Mouse (Mus musculus) left cerebral cortex, adult 2 months (tissue): ENCODE results near the gene Crtc1. TPM values are rescaled to one million over a fixed set of nuclear protein-coding genes. Genes with fewer than 3 reads are reported as not detected.

ENCODE experiments used
- DNase-seq, 2 experiments: peaks; one replicate each; pipeline ENCODE4 v3.0.0; 2021 to 2022; ENCODE audit warnings: low spot score in 2 of 2, mixed read lengths in 1 of 2; ENCODE audit errors: extremely low spot score in 1 of 2
- H3K27ac ChIP-seq: fragments of 200-600 bp; 2 replicates; pipeline ENCODE4 v1.8.1; 2022
- H3K4me3 ChIP-seq: fragments of 200-600 bp; 2 replicates; pipeline ENCODE4 v1.8.1; 2022
- CTCF ChIP-seq: fragments of 200-600 bp; IDR thresholded peaks from 2 replicates; pipeline ENCODE4 v1.8.1; 2022; ENCODE audit warnings: antibody characterized with exemption, mild to moderate bottlenecking, moderate library complexity
- intact Hi-C: fragments of 180-260 bp; cut with DNase I; formaldehyde crosslinking; loops from one replicate; pipeline ENCODE4 v1.15.1; 2025
- long read RNA-seq, 2 experiments: library from polyadenylated mRNA; stranded (forward); transcript quantifications; one replicate each; pipeline ENCODE4 v2.0.0; 2021; ENCODE audit warnings: borderline mapping rate in 2 of 2
- total RNA-seq, 2 experiments: library from RNA; stranded (reverse); gene quantifications; 2 replicates each; pipeline ENCODE4 v1.2.3; 2021

Gene Crtc1
- 100 to 1,000 TPM; 134 to 153 TPM for total RNA-seq
- long read RNA-seq, experiment 1, full-length matches to known transcripts, result 174 of 319 reads
- long read RNA-seq, experiment 1, partial matches to known transcripts, result 15 of 319 reads
- long read RNA-seq, experiment 1, other reads (novel, unspliced or antisense), result 130 of 319 reads
- long read RNA-seq, experiment 2, full-length matches to known transcripts, result 151 of 287 reads
- long read RNA-seq, experiment 2, partial matches to known transcripts, result 23 of 287 reads
- long read RNA-seq, experiment 2, other reads (novel, unspliced or antisense), result 113 of 287 reads

DNA sequence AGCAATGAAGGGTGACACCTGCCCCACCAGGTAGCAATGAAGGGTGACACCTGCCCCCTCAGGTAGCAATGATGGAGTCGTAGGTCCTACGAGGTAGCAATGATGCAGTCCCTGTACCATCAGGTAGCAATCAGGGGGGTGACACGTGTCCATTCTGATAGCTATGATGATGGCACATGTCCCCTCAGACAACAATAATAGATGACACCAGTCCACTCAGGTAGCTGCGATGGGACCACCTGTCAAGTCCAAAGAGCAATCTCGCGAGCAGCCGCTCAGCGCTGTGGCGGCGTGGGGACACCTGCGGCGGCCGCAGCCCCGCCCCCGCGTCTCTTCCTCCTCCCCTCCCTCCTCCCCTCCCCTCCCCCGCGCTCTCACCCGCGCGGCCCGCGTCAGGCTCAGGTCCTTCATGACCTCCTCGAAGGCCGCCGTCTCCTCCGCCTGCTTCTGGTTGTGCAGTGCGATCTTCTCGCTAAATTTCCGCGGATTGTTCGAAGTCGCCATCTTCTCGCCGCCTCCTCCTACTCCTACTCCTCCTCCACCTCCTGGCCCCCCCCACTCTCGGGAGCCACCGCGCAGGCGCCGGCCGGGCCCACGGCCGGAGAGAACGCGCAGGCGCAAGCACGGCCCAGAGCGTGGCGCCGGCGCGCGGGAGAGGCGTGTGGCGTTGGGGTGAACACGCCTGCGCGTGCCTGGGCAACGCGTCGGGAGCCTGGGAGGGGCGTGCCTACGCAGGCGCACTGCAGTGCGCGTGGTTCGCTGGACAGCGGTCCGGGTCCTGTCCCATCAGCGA is at the start of gene Crtc1:
Gene Crtc1 (minus strand): TSS at position 525 of the 793 bp plus-strand sequence.
- peak within 1 kb of the TSS; percentile 89 for H3K4me3 ChIP-seq
- TF ChIP-seq CTCF, result no peak
- intact Hi-C loops, result loop anchor here (1.0 kb wide), 1 partner anchor 21 kb away; no protein-coding TSS in a partner anchor
- DNase-seq, result peak; percentile 95 to 97
- H3K27ac ChIP-seq, result peak within 1 kb of the TSS; percentile 80

GRCm38 (mm10) chr8:70488931-70489470 is 49.6 kb upstream of the Crtc1 start:
- no peak overlapping the region for H3K4me3 ChIP-seq
- DNase-seq, result no peak
- no peak for TF ChIP-seq CTCF
- intact Hi-C loops, result no loop called here
- no peak overlapping the region for H3K27ac ChIP-seq

DNA sequence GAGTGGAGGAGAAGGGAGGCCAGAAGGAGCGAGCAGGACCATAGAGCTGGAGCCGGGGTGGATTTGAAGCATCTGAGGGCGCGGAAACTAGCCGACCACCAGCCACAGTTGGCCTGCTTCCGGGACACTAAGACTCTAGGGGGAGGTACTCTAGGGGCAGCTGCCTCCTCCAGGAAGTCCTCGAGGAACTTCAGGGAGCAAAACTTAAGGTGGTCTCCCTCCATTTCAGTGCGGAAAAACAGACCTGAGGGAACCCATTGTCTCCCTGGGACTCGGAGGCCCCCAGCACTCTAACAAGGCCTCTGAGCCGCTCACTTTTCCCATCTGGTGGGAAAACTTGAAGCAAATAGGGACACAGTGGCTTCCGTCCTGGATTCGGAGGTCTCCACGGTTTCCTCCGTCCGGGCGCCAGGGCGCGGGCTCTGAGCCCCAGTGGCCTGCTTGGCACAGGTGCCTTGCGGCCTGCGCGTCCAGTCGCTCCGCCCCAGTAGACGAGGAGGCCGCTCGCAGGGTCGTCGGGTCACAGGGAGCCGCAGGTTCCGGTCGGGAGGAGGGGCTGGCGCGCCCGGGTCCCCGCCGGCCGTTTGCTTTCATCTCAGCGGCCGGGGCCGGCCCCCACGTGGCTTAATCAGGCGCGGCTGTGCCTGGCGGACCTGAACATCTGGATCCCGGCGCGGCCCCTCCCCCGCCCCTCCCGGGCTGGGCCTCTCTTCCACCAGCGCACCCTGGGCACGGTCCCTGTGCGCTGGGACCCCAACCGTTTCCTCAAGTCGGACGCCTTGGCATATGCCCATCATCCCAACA is 48.8 kb upstream of the Crtc1 start:
- TF ChIP-seq CTCF, result no peak
- H3K4me3 ChIP-seq, result peak overlapping the region; percentile 43
- no peak for DNase-seq
- H3K27ac ChIP-seq, result no peak overlapping the region
- intact Hi-C loops, result no loop called here

GRCm38 (mm10) chr8:70486941-70487520 is 47.7 kb upstream of the Crtc1 start, which contains the start of gene Tmem59l:
TSS of gene Tmem59l (minus strand) at chr8:70487358.
- H3K27ac ChIP-seq, result peak within 1 kb of the TSS; percentile 98
- TF ChIP-seq CTCF, result no peak
- DNase-seq, result peak; percentile 65
- intact Hi-C loops, result no loop called here
- peak within 1 kb of the TSS; percentile 83 for H3K4me3 ChIP-seq

DNA sequence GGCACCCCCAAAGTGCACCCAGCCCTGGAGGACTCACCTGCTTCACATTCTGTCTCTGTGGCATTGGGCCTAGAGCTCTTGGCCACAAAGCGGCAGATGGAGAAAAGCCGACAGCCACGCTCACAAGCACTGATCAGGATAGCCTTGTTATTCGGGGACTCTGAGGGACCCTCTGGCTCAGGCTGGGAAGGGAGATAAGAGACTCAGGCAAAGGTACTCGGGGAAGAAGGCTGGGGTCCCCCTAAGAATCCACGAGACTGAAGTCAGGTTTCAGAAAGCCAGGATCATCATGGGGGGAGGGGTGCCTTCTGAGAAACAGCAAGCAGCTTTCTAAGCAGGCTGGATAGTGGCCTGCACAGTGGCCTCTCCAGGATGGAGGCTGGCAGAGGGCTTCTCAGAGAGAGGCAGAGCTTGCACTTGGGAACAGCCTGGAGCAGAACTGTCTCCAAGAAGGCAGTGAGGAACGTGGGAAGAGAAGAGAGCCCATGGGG is 46.9 kb upstream of the Crtc1 start:
- no peak for TF ChIP-seq CTCF
- Histone ChIP-seq H3K27ac (peak overlapping the region; percentile 98), H3K4me3 (peak overlapping the region; percentile 83)
- DNase-seq, result no peak
- intact Hi-C loops, result no loop called here

- intact Hi-C loops, result no loop called here
- no peak for TF ChIP-seq CTCF
Observed at GRCm38 (mm10) chr8:70482943-70483342, 43.6 kb upstream of the Crtc1 start.

DNA sequence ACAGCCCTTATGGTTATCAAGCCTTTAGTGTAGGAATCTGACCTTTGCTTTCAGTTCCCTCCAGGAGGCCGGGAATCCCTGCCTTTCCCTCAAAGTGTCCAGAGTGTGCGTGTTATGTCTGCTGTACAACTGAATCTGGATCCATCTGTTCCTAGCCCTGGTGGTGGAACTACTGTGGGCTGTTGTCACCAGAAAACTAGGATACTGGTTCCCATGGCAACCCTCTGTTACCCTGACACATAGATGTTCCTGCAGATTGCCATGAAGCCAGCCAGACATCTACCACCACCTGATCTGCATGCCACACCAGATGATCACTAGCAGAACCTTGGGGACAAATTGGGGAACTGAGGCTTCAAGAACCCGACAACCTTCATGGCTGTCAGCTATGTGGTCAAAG is 42.5 kb upstream of the Crtc1 start:
- peak in 1 of 2 experiments; percentile 50 for DNase-seq
- peak overlapping the region; percentile 76 for H3K27ac ChIP-seq
- TF ChIP-seq CTCF, result peak; percentile 19
- intact Hi-C loops, result no loop called here
- H3K4me3 ChIP-seq, result no peak overlapping the region

More at GRCm38 (mm10) chr8:70482943-70483342, 43.6 kb upstream of the Crtc1 start:
- no peak overlapping the region for H3K27ac ChIP-seq
- no peak for DNase-seq
- H3K4me3 ChIP-seq, result no peak overlapping the region

- Histone ChIP-seq H3K27ac (no peak overlapping the region), H3K4me3 (peak overlapping the region; percentile 70)
- intact Hi-C loops, result no loop called here
- no peak for TF ChIP-seq CTCF
- DNase-seq, result no peak
Observed at GRCm38 (mm10) chr8:70477269-70477982, 38.0 kb upstream of the Crtc1 start.

GRCm38 (mm10) chr8:70476333-70477268 is 37.2 kb upstream of the Crtc1 start, which contains the start of gene Klhl26:
TSS of gene Klhl26 (minus strand) at chr8:70476968.
- Histone ChIP-seq H3K27ac (peak within 1 kb of the TSS; percentile 92), H3K4me3 (peak within 1 kb of the TSS; percentile 70)
- peak; percentile 88 to 90 for DNase-seq
- intact Hi-C loops, result no loop called here
- no peak for TF ChIP-seq CTCF
